Mouse (Mus musculus) thymus, postnatal 14 days (tissue): ENCODE data around the gene Inpp5f.
"Not testable (repeated sequence)": the region's sequence is repeated elsewhere in the genome, so short reads cannot be mapped to it uniquely, and the experiment has no call there.

Source experiments
- DNase-seq: peaks from one replicate; pipeline ENCODE4 v3.0.0; 2021

Inpp5f gene

GRCm38 (mm10) chr7:128668831-128669230 lies 57.7 kb downstream of the Inpp5f start:
- DNase-seq, result no peak

GRCm38 (mm10) chr7:128671952-128672351 lies 60.8 kb downstream of the Inpp5f start:
- no peak for DNase-seq

- no peak for DNase-seq
Measured at GRCm38 (mm10) chr7:128672408-128673010, 61.4 kb downstream of the Inpp5f start.

- no peak for DNase-seq
Measured at GRCm38 (mm10) chr7:128678546-128678945, 67.4 kb downstream of the Inpp5f start.

- DNase-seq, result peak; percentile 88
Measured at GRCm38 (mm10) chr7:128687821-128688564, 76.9 kb downstream of the Inpp5f start.

GRCm38 (mm10) chr7:128689347-128689746 lies 78.2 kb downstream of the Inpp5f start:
- DNase-seq, result no peak

DNA sequence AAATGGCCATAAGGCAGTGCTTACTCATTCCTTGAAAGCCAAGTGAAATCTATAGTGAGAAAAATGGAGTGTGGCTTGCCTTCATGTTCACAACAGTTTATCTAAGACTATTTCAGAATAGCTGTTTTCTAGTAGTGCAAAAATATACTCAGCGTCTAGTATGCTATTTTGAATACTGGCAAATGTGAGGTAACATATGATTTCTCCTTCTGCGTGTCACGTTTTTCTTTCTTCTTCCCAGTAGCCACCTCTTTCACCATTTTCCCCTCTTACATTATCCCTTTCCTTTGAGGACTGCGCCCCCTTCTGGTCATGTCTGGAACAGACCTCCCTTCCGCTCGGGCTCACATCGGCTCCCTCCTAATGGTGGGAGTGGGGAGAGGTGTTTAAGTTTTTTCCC lies 78.9 kb downstream of the Inpp5f start:
- DNase-seq, result peak; percentile 91

DNA sequence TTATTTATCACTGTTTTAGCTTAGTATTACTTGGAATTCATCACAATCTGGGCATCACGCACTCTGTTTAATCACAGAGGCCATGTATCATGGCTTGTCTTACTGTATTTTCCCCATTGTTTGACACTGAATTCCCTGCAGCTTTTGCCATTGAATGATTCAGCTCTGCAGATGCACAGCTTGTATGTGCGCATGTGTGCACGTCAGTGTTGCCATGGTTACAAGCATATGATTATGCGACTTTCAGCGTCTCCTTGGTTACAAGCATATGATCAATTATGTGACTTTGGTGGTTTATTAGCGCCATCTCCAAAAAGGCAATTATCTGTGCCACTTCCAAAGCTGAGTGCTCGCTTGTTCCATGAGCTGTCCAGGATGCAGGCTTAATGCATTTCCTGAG lies 79.7 kb downstream of the Inpp5f start:
- DNase-seq, result no peak

DNA sequence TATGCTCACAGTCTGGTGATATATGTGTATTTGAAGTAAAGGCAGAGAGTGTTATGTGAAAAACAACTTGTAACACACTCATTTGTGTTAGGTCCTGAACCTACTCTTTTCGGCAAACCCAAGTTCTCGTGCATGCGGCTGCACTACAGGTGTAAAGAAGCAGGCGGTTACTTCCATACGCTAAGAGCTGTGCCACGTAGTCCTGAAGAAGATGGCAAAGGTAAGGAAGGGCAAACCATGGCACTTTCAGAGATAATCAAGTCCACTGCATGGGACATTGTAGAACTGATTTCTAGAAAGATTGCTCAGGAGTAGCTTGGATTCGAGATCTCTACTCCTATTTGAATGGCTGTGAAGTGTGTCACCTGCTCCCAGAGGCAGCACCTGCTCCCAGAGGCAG lies 81.0 kb downstream of the Inpp5f start:
- no peak for DNase-seq

GRCm38 (mm10) chr7:128694848-128695247 lies 83.7 kb downstream of the Inpp5f start:
- no peak for DNase-seq

DNA sequence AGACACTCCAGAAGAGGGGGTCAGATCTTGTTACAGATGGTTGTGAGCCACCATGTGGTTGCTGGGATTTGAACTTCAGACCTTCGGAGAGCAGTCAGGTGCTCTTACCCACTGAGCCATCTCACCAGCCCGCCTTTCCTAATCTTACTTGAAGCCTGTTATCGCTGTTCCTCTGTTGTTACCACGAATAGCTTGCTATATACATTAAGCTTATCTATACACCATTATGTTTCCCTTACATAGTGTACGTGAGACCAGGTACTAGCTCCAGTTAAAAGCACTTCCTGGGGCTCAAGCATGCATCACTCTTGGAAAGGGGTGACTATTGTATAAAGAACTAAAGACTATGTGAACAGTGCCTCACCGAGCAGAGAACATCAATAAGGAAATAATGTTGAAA lies 88.8 kb downstream of the Inpp5f start:
- not testable (repeated sequence) for DNase-seq

- DNase-seq, result peak; percentile 63
Measured at GRCm38 (mm10) chr7:128705735-128706134, 94.6 kb downstream of the Inpp5f start.

DNA sequence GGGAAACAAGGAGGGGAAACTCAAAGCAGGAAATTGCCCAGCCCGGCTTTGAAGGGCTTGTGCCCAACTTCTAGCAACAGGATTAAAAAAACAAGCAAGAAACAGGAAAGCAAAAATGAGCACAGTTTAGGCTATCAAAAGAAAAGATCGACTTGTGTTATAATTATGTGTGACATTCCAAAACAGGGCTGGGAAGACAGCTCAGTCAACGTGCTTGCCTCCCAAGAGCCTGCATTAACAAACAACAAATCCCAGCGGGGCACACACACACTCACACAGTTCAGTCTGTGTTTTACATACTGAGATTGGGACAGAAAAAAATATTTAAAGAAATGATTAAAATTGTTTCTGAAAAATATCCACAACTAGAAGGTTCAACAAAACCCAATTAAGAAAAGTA lies 106.9 kb downstream of the Inpp5f start:
- DNase-seq, result no peak

GRCm38 (mm10) chr7:128724761-128725160 lies 113.6 kb downstream of the Inpp5f start:
- peak; percentile 79 for DNase-seq

DNA sequence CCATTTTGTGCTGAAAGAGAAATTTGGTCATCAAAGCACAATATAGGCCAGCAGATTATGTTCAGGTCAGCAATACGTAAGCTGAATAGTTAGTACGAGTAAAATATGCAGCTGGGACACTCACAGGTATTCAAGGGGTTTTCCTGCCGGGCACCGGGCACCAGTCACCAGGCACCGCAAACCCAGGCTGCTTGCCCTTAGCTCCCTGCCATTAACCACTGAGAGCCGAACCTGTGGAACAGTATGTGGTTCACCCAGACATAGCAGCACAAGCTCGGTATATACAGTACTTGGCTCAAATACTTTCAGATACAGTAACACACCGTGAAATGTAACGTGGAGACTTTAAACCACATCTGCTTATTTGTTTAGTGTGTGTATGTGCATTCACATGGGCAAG lies 114.1 kb downstream of the Inpp5f start:
- DNase-seq, result no peak

- no peak for DNase-seq
Measured at GRCm38 (mm10) chr7:128726999-128727398, 115.9 kb downstream of the Inpp5f start.

- DNase-seq, result no peak
Measured at GRCm38 (mm10) chr7:128727701-128728100, 116.6 kb downstream of the Inpp5f start.

- no peak for DNase-seq
Measured at GRCm38 (mm10) chr7:128728738-128729137, 117.6 kb downstream of the Inpp5f start.

- no peak for DNase-seq
Measured at GRCm38 (mm10) chr7:128731585-128731984, 120.5 kb downstream of the Inpp5f start.

- DNase-seq, result no peak
Measured at GRCm38 (mm10) chr7:128738041-128738440, 126.9 kb downstream of the Inpp5f start.

- DNase-seq, result no peak
Measured at GRCm38 (mm10) chr7:128739116-128739461, 128.0 kb downstream of the Inpp5f start.

GRCm38 (mm10) chr7:128739462-128740277 lies 128.5 kb downstream of the Inpp5f start:
- DNase-seq, result peak; percentile 67

- peak; percentile 99 for DNase-seq
Measured at GRCm38 (mm10) chr7:128740334-128740733, 129.2 kb downstream of the Inpp5f start, which contains the start of gene Mcmbp. Gene Mcmbp, minus strand, starts transcription at chr7:128740495.

- no peak for DNase-seq
Measured at GRCm38 (mm10) chr7:128743898-128744297, 132.8 kb downstream of the Inpp5f start.
